In the genomic region with DNA sequence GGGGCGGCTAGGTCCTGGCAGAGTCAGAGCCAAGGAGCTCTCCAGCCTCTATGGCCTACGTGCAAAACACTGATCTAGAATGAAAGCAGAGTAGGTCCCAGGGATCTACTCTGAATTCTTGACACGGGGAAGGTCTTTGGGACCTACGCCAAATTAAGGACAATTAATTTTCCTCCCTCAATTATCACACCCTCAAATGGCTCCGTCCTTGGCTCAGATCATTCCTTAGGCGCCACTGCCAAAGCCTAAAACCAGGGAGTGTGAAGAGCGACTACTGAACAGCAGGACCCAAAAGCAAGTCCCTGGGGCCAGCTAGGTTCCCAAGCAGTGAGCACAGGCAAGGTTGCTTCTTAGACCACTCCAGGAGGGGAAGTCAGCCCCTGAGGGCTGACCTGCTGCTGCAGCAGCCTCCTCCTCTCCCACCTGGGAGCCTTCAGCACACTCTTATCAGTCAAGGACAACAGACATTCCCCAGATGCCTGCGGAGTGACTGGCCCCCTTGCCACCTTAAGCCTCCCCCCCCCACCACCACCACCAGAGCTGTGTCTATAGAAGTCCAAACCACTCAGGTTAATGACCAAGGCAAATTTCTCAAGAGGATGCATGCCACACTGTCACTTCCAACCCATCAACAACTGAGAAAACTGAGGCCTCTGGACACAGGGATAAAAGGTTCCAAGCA, we compare ENCODE assay signal across 8 mouse cellular contexts. TPM values are rescaled to one million over a fixed set of nuclear protein-coding genes. Genes with fewer than 3 reads are reported as not detected.
DNase-seq lines count a peak whose midpoint lies in the region; ATAC-seq and TF ChIP-seq lines count a peak whose summit lies in the region.

No protein-coding gene starts in this region.

- intact Hi-C loops in heart, postnatal 25 days (cut with DNase I) = no loop called here
- intact Hi-C loops in gastrocnemius, adult 2 months (cut with DNase I) = no loop called here

- peak overlapping the region; percentile 95 for H3K4me2 ChIP-seq in heart, embryonic 15.5 days
- peak overlapping the region; percentile 69 for H3K4me2 ChIP-seq in forebrain, postnatal 0 days (ENCODE audit: low read depth)

- no peaks in the 10 kb centered on the region for H3K9me3 ChIP-seq in heart, embryonic 15.5 days (replicated peaks)
- no peaks in the 10 kb centered on the region for H3K9me3 ChIP-seq in forebrain, postnatal 0 days (ENCODE audit: low read length)

- 70% methylated on average over 8 of the region's 8 CpGs for WGBS in heart, embryonic 15.5 days
- 36% methylated on average over 8 of the region's 8 CpGs for WGBS in forebrain, postnatal 0 days

- no peaks in the 10 kb centered on the region for H3K27me3 ChIP-seq in heart, embryonic 15.5 days
- H3K27me3 ChIP-seq in forebrain, postnatal 0 days (ENCODE audit: insufficient read depth, low read length) = no peaks in the 10 kb centered on the region

- H3K36me3 ChIP-seq in heart, embryonic 15.5 days = peaks cover 16% of the 10 kb centered on the region; the same call in 1 of the 2 replicates
- peaks cover 40% of the 10 kb centered on the region for H3K36me3 ChIP-seq in forebrain, postnatal 0 days (ENCODE audit: insufficient read depth)

- ATAC-seq in heart, embryonic 15.5 days (replicated peaks; ENCODE audit: insufficient number of reproducible peaks, insufficient read depth, low FRiP score, low read depth) = no peak
- no peak for ATAC-seq in forebrain, postnatal 0 days

- peak overlapping the region; percentile 61 for H3K4me3 ChIP-seq in heart, embryonic 15.5 days
- peak overlapping the region; percentile 44; the same call in 1 of the 2 replicates for H3K4me3 ChIP-seq in forebrain, postnatal 0 days (ENCODE audit: low read depth, low read length)
- no peak overlapping the region for H3K4me3 ChIP-seq in gastrocnemius, adult 2 months

- DNase-seq in heart, postnatal 25 days (ENCODE audit: low spot score) = no peak
- peak; percentile 39 for DNase-seq in ES-CJ7 (ENCODE audit: low read depth, low spot score)
- DNase-seq in forebrain, postnatal 0 days = peak; percentile 56
- DNase-seq in lung, postnatal 36 days = peak; percentile 42
- no peak for DNase-seq in gastrocnemius, adult 2 months
- DNase-seq in c-Kit-positive CD71-positive TER-119-positive erythroid progenitor cells, embryonic 14.5 days (ENCODE audit: low spot score) = no peak
- DNase-seq in gastrocnemius, postnatal 25 days = no peak

- no peak for TF ChIP-seq CTCF in forebrain, postnatal 0 days (IDR thresholded peaks at IDR 0.05; ENCODE audit: low read depth)
- no peak for TF ChIP-seq CTCF in gastrocnemius, adult 2 months (IDR thresholded peaks at IDR 0.05)

- no peak overlapping the region for H3K9ac ChIP-seq in heart, embryonic 15.5 days
- peak overlapping the region; percentile 54; the same call in 1 of the 2 replicates for H3K9ac ChIP-seq in forebrain, postnatal 0 days

- no peak overlapping the region; the same call in 1 of the 2 replicates for H3K27ac ChIP-seq in heart, embryonic 15.5 days
- H3K27ac ChIP-seq in forebrain, postnatal 0 days (ENCODE audit: low read depth, low read length) = peak overlapping the region; percentile 11; the same call in 1 of the 2 replicates
- no peak overlapping the region for H3K27ac ChIP-seq in gastrocnemius, adult 2 months

- H3K4me1 ChIP-seq in heart, embryonic 15.5 days (replicated peaks) = peaks cover 60% of the 10 kb centered on the region
- H3K4me1 ChIP-seq in forebrain, postnatal 0 days (ENCODE audit: insufficient read depth) = peaks cover 23% of the 10 kb centered on the region

RNA-seq across cellular contexts. Expression of gene Ptprf, which starts 31.3 kb away (rescaled TPM):
- polyA plus RNA-seq in heart, embryonic 15.5 days (2015; fragmentation: Nextera tagmentation; extraction: Ambion mirVana) = 16.7 and 32.2 TPM in 2 replicates
- 10 to 100 TPM in 1 of 2 experiments, 1 to 10 TPM in 1; 9.8 to 10.2 TPM for total RNA-seq in heart, postnatal 25 days (2021)
- total RNA-seq in forebrain, postnatal 0 days (2014; rRNA removed) = 109 and 120 TPM in 2 replicates
- polyA plus RNA-seq in forebrain, postnatal 0 days (2015; fragmentation: Nextera tagmentation; extraction: Ambion mirVana) = 30.5 and 45.0 TPM in 2 replicates
- 1 to 10 TPM; 1.5 to 2.5 TPM for total RNA-seq in gastrocnemius, adult 2 months (2021)
- 1 to 10 TPM; 3.7 to 4.8 TPM for total RNA-seq in gastrocnemius, postnatal 25 days (2021)

Comparison
In these comparisons a context has a peak if more than half of its experiments do, and no peak if none do; other contexts are left out.
1. DNase-seq: peak in ES-CJ7 (single experiment), forebrain, postnatal 0 days (single experiment) and lung, postnatal 36 days (single experiment); none in heart, postnatal 25 days (single experiment), gastrocnemius, adult 2 months (single experiment), c-Kit-positive CD71-positive TER-119-positive erythroid progenitor cells, embryonic 14.5 days (single experiment) and gastrocnemius, postnatal 25 days (single experiment).